Mouse (Mus musculus) CH12.LX (cell line): ENCODE results near the gene Camta1. TPM values are rescaled to one million over a fixed set of nuclear protein-coding genes. Genes with fewer than 3 reads are reported as not detected.

ENCODE experiments used
- DNase-seq: peaks from one replicate; pipeline ENCODE4 v3.0.0-alpha.2; 2013; ENCODE audit errors: extremely low read depth
- H3K27ac ChIP-seq: 2 replicates; pipeline ENCODE4 v1.5.1; 2012; ENCODE audit warnings: low read depth, mild to moderate bottlenecking, control low read depth, moderate library complexity; ENCODE audit not compliant: insufficient read depth
- H3K27me3 ChIP-seq: replicated peaks from 2 replicates; pipeline ENCODE3; 2012; ENCODE audit warnings: inconsistent platforms
- H3K36me3 ChIP-seq, 2 experiments: replicated peaks in 1 of 2; 2 replicates each; pipeline versions ENCODE3 to v1.6.1; 2012; ENCODE audit warnings: inconsistent platforms in 1 of 2, low read length in 1 of 2, mild to moderate bottlenecking in 1 of 2, mixed read lengths in 1 of 2, moderate library complexity in 1 of 2; ENCODE audit not compliant: control insufficient read depth in 1 of 2, insufficient read depth in 1 of 2
- H3K4me1 ChIP-seq, 2 experiments: 2 replicates each; pipeline ENCODE4 v1.6.1; 2012; ENCODE audit warnings: inconsistent platforms in 1 of 2, moderate library complexity in 1 of 2; ENCODE audit not compliant: insufficient read depth in 2 of 2, control insufficient read depth in 1 of 2
- H3K4me2 ChIP-seq: 2 replicates; pipeline ENCODE4 v1.6.1; 2012; ENCODE audit warnings: low read depth, mild to moderate bottlenecking, control low read depth; ENCODE audit not compliant: poor library complexity, insufficient read depth, severe bottlenecking
- H3K4me3 ChIP-seq, 3 experiments: fragments of 150-350 bp in 1 of 3; sonication (generic) in 1 of 3; replicated peaks in 1 of 3; 2 replicates each; pipeline versions ENCODE3 to v1.5.1; 2011 to 2012; ENCODE audit warnings: low read depth in 2 of 3, low read length in 2 of 3, mild to moderate bottlenecking in 2 of 3, moderate library complexity in 2 of 3, control low read depth in 1 of 3, improper control_type of control experiment in 1 of 3, inconsistent platforms in 1 of 3, mixed read lengths in 1 of 3; ENCODE audit not compliant: poor library complexity in 1 of 3
- H3K79me2 ChIP-seq: replicated peaks from 2 replicates; pipeline ENCODE4 v1.6.1; 2012; ENCODE audit warnings: mild to moderate bottlenecking, moderate library complexity; ENCODE audit not compliant: control insufficient read depth, poor library complexity, insufficient read depth, severe bottlenecking; ENCODE audit errors: extremely low read depth
- H3K9ac ChIP-seq: 2 replicates; pipeline ENCODE4 v1.6.1; 2012; ENCODE audit warnings: low read depth, mild to moderate bottlenecking, control low read depth, moderate library complexity; ENCODE audit not compliant: insufficient read depth
- H3K9me3 ChIP-seq: replicated peaks from 2 replicates; pipeline ENCODE3; 2012; ENCODE audit warnings: low read length, inconsistent platforms, mixed read lengths
- BHLHE40 ChIP-seq: IDR thresholded peaks from 2 replicates; pipeline ENCODE4 v1.6.1; 2011; ENCODE audit warnings: mild to moderate bottlenecking, low read depth, low read length, improper control_type of control experiment
- CTCF ChIP-seq, 2 experiments: IDR thresholded peaks in 1 of 2; conservative IDR thresholded peaks in 1 of 2; 2 replicates each; pipeline ENCODE4 v1.5.1; 2011 to 2012; ENCODE audit warnings: low read depth in 2 of 2, low read length in 2 of 2, improper control_type of control experiment in 1 of 2, inconsistent platforms in 1 of 2, mild to moderate bottlenecking in 1 of 2, moderate library complexity in 1 of 2
- ELF1 ChIP-seq: IDR thresholded peaks from 2 replicates; pipeline ENCODE4 v1.6.1; 2014; ENCODE audit warnings: low read depth, mild to moderate bottlenecking, inconsistent platforms, low read length, improper control_type of control experiment
- GABPA ChIP-seq: IDR thresholded peaks from 2 replicates; pipeline ENCODE4 v1.6.1; 2012; ENCODE audit warnings: low read depth, low read length, improper control_type of control experiment, inconsistent platforms; ENCODE audit not compliant: insufficient replicate concordance
- HCFC1 ChIP-seq: IDR thresholded peaks from 2 replicates; pipeline ENCODE4 v1.6.1; 2012; ENCODE audit warnings: low read depth, mild to moderate bottlenecking, inconsistent platforms, low read length, improper control_type of control experiment
- IRF4 ChIP-seq: IDR thresholded peaks from 2 replicates; pipeline ENCODE4 v1.6.1; 2014; ENCODE audit warnings: low read depth, mild to moderate bottlenecking, inconsistent platforms, low read length, improper control_type of control experiment
- MAFK ChIP-seq: IDR thresholded peaks from 2 replicates; pipeline ENCODE4 v1.6.1; 2011; ENCODE audit warnings: low read length, improper control_type of control experiment; ENCODE audit not compliant: insufficient replicate concordance
- MAZ ChIP-seq: IDR thresholded peaks from 2 replicates; pipeline ENCODE4 v1.6.1; 2012; ENCODE audit warnings: low read depth, mild to moderate bottlenecking, inconsistent platforms, low read length, improper control_type of control experiment, moderate library complexity
- MYC ChIP-seq: IDR thresholded peaks from 2 replicates; pipeline ENCODE4 v1.6.1; 2011; ENCODE audit warnings: low read depth, mild to moderate bottlenecking, improper control_type of control experiment, low read length
- POLR2A ChIP-seq: IDR thresholded peaks from 2 replicates; pipeline ENCODE4 v1.6.1; 2011; ENCODE audit warnings: low read depth, mild to moderate bottlenecking, improper control_type of control experiment, low read length
- POLR2AphosphoS2 ChIP-seq: IDR thresholded peaks from 2 replicates; pipeline ENCODE4 v1.6.1; 2011; ENCODE audit warnings: low read depth, low read length, improper control_type of control experiment
- RAD21 ChIP-seq: IDR thresholded peaks from 2 replicates; pipeline ENCODE4 v1.6.1; 2011; ENCODE audit warnings: low read depth, mild to moderate bottlenecking, low read length, improper control_type of control experiment, moderate library complexity
- SMC3 ChIP-seq: IDR thresholded peaks from 2 replicates; pipeline ENCODE4 v1.6.1; 2011; ENCODE audit warnings: low read depth, low read length, improper control_type of control experiment
- TBP ChIP-seq: conservative IDR thresholded peaks from 2 replicates; pipeline ENCODE4 v1.6.1; 2011; ENCODE audit warnings: low read depth, low read length, improper control_type of control experiment
- USF1 ChIP-seq: IDR thresholded peaks from 2 replicates; pipeline ENCODE4 v1.6.1; 2014; ENCODE audit warnings: low read depth, mild to moderate bottlenecking, inconsistent platforms, low read length, improper control_type of control experiment
- USF2 ChIP-seq: conservative IDR thresholded peaks from 2 replicates; pipeline ENCODE4 v1.6.1; 2011; ENCODE audit warnings: low read depth, low read length, improper control_type of control experiment
- ZC3H11A ChIP-seq: IDR thresholded peaks from 2 replicates; pipeline ENCODE4 v1.6.1; 2012; ENCODE audit warnings: low read depth, mild to moderate bottlenecking, inconsistent platforms, low read length, improper control_type of control experiment
- ZKSCAN1 ChIP-seq: IDR thresholded peaks from 2 replicates; pipeline ENCODE4 v1.6.1; 2012; ENCODE audit warnings: low read depth, inconsistent platforms, low read length, improper control_type of control experiment, borderline replicate concordance
- dilution Hi-C: fragments of 300-500 bp; cut with MboI; formaldehyde crosslinking; loops from 2 replicates; pipeline ENCODE4 v1.14.3; 2020; ENCODE audit warnings: low sequenced_read_pairs; ENCODE audit not compliant: extremely low pct_unique_long_range_greater_than_20kb, extremely low pct_ligation_motif_present
- in situ Hi-C: fragments of 300-500 bp; cut with MboI; formaldehyde crosslinking; loops from 3 replicates; pipeline ENCODE4 v1.14.3; 2019; ENCODE audit warnings: low sequenced_read_pairs, low pct_ligation_motif_present, low pct_unique_long_range_greater_than_20kb, mixed read lengths
- polyA plus RNA-seq: library from polyadenylated mRNA; unstranded; fragments of >175 nt; gene quantifications from 2 replicates; pipeline ENCODE4 v1.2.1, GENCODE M21; 2012; ENCODE audit warnings: low read depth; ENCODE audit not compliant: insufficient read length
- total RNA-seq, 2 experiments: library from RNA; depleted of rRNA; stranded (reverse); fragments of 300-350 nt in 1 of 2; fragments of >200 nt in 1 of 2; gene quantifications; 2 replicates each; pipeline ENCODE4 v1.2.3; 2012 to 2014

Camta1 gene
- total and polyA plus RNA-seq, 3 experiments = 9.9 to 32.5 (median 15.3) TPM

DNA sequence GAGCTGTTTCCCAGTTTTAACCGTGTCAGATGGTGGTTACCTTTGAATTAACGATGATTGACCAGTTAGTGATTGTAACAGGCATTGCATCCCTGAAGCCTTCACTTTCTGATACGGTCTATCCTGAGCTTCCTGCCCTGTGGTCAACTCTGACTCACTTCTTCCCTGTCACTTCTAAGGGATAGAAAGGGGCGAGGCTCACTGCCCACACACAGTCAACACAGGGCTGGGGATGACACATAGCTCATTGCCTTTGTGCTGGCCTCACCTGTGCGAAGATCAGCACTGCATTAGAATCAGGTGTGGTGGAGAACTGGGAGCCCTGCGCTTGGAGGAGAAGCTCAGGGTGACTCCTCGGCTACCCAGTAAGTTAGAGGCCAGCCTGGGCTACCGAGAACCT is 892.7 kb downstream of the Camta1 start:
- Histone ChIP-seq H3K4me2 (no peak overlapping the region), H3K36me3 (no peaks in the 10 kb centered on the region), H3K27ac (no peak overlapping the region), H3K79me2 (no peaks in the 10 kb centered on the region), H3K9me3 (peaks cover 1% of the 10 kb centered on the region), H3K27me3 (no peaks in the 10 kb centered on the region), H3K9ac (no peak overlapping the region), H3K4me3 (no peak overlapping the region), H3K4me1 (peaks cover 0 to 14% of the 10 kb centered on the region in 2 experiments; a peak in 2 of 4 replicates)
- no peak for TF ChIP-seq ZKSCAN1
- TF ChIP-seq HCFC1 = no peak
- no peak for TF ChIP-seq RAD21
- no peak for TF ChIP-seq CTCF (conservative IDR thresholded peaks at IDR 0.05 in 1 of 2, IDR thresholded peaks at IDR 0.05 in 1 of 2; ENCODE audit: low read depth in 2 of 2, low read length in 2 of 2)
- no peak for TF ChIP-seq GABPA
- TF ChIP-seq SMC3 = no peak
- no peak for TF ChIP-seq USF1
- no peak for TF ChIP-seq POLR2A
- TF ChIP-seq IRF4 = no peak
- TF ChIP-seq MAZ = no peak
- TF ChIP-seq BHLHE40 = no peak
- TF ChIP-seq TBP = no peak
- no peak for TF ChIP-seq POLR2AphosphoS2
- dilution Hi-C loops = no loop called here
- in situ Hi-C loops = loop anchor here (5.0 to 10.0 kb wide), 3 partner anchors 38 to 173 kb away; no protein-coding TSS in a partner anchor
- no peak for DNase-seq

GRCm38 (mm10) chr4:150966556-150966955 is 895.1 kb downstream of the Camta1 start:
- Histone ChIP-seq H3K36me3 (no peaks in the 10 kb centered on the region), H3K27ac (no peak overlapping the region), H3K79me2 (no peaks in the 10 kb centered on the region), H3K4me2 (peak overlapping the region; percentile 47), H3K27me3 (no peaks in the 10 kb centered on the region), H3K4me3 (no peak overlapping the region), H3K9me3 (peaks cover 1% of the 10 kb centered on the region)
- DNase-seq = peak; percentile 80
- dilution Hi-C loops = no loop called here
- TF ChIP-seq IRF4 = no peak; the same call in 1 of the 2 replicates
- TF ChIP-seq ZC3H11A = peak; percentile 54
- no peak for TF ChIP-seq MAFK
- TF ChIP-seq CTCF (conservative IDR thresholded peaks at IDR 0.05 in 1 of 2, IDR thresholded peaks at IDR 0.05 in 1 of 2; ENCODE audit: low read depth in 2 of 2, low read length in 2 of 2) = peak; percentile 70 to 97
- TF ChIP-seq SMC3 = peak; percentile 87
- TF ChIP-seq MYC = no peak; the same call in 1 of the 2 replicates
- no peak for TF ChIP-seq USF1
- no peak for TF ChIP-seq GABPA
- TF ChIP-seq POLR2AphosphoS2 = no peak
- no peak for TF ChIP-seq USF2
- TF ChIP-seq ELF1 = no peak
- TF ChIP-seq RAD21 = peak; percentile 93
- TF ChIP-seq, all 38 proteins: peak for 4
- peaks cover 0 to 18% of the 10 kb centered on the region in 2 experiments; a peak in 2 of 4 replicates for H3K4me1 ChIP-seq
- in situ Hi-C loops = loop anchor here (5.0 to 10.0 kb wide), 3 partner anchors 41 to 176 kb away; no protein-coding TSS in a partner anchor
- H3K9ac ChIP-seq = no peak overlapping the region
